Mouse (Mus musculus) intestine, embryonic 14.5 days (tissue): ENCODE measurements around the gene Arhgap30. TPM values are rescaled to one million over a fixed set of nuclear protein-coding genes. Genes with fewer than 3 reads are reported as not detected.
A peak's percentile ranks its signal among the peaks of the same experiment; 100 is the strongest.

Experiments used
- ATAC-seq: fragments of 200-750 bp; cut with Nextera tagmentation; replicated peaks from 2 replicates; pipeline ENCODE4 v1.8.0; 2017; ENCODE audit warnings: low read depth, moderate number of reproducible peaks, moderate TSS enrichment, moderate library complexity; ENCODE audit not compliant: low FRiP score, low TSS enrichment
- DNase-seq: peaks from one replicate; pipeline ENCODE4 v3.0.0-alpha.2; 2018; ENCODE audit warnings: low spot score
- H3K27ac ChIP-seq: fragments of 300-500 bp; sonication (generic); 2 replicates; pipeline ENCODE4 v1.5.1; 2014; ENCODE audit warnings: low read depth, mild to moderate bottlenecking, control low read depth
- H3K27me3 ChIP-seq: fragments of 300-500 bp; sonication (generic); replicated peaks from 2 replicates; pipeline ENCODE4 v1.6.1; 2014; ENCODE audit warnings: low read length, control low read depth; ENCODE audit not compliant: control insufficient read depth, insufficient read depth
- H3K36me3 ChIP-seq: fragments of 300-500 bp; sonication (generic); 2 replicates; pipeline ENCODE4 v1.6.1; 2014; ENCODE audit warnings: low read length, control low read depth; ENCODE audit not compliant: control insufficient read depth, insufficient read depth
- H3K4me1 ChIP-seq: fragments of 300-500 bp; sonication (generic); replicated peaks from 2 replicates; pipeline ENCODE4 v1.6.1; 2014; ENCODE audit warnings: low read length, control low read depth, mixed read lengths; ENCODE audit not compliant: control insufficient read depth, insufficient read depth
- H3K4me2 ChIP-seq: fragments of 300-500 bp; sonication (generic); 2 replicates; pipeline ENCODE4 v1.6.1; 2014; ENCODE audit warnings: low read length
- H3K4me3 ChIP-seq: fragments of 300-500 bp; sonication (generic); 2 replicates; pipeline ENCODE4 v1.5.1; 2014; ENCODE audit warnings: low read depth, low read length, control low read depth, mixed read lengths
- H3K9ac ChIP-seq: fragments of 300-500 bp; sonication (generic); 2 replicates; pipeline ENCODE4 v1.6.1; 2014; ENCODE audit warnings: mild to moderate bottlenecking, low read length
- H3K9me3 ChIP-seq: fragments of 300-500 bp; sonication (generic); 2 replicates; pipeline ENCODE4 v1.6.1; 2016; ENCODE audit warnings: low read length, control low read depth; ENCODE audit not compliant: control insufficient read depth
- WGBS: fragments of 180-500 bp; shearing (Covaris S2); extraction: QIAGEN DNeasy Blood & Tissue Kit; methylation state at CpG from one replicate; pipeline ENCODE4 v1.1.7; 2014; 5-methylcytosine and 5-hydroxymethylcytosine counted together
- polyA plus RNA-seq: library from polyadenylated mRNA; unstranded; fragments of >200 nt; fragmentation: Nextera tagmentation; extraction: Ambion mirVana; gene quantifications from 2 replicates; pipeline ENCODE4 v1.2.1, GENCODE M21; 2014

Arhgap30 gene
- polyA plus RNA-seq, 1 experiment from 2014 or later: 1.1 TPM

DNA sequence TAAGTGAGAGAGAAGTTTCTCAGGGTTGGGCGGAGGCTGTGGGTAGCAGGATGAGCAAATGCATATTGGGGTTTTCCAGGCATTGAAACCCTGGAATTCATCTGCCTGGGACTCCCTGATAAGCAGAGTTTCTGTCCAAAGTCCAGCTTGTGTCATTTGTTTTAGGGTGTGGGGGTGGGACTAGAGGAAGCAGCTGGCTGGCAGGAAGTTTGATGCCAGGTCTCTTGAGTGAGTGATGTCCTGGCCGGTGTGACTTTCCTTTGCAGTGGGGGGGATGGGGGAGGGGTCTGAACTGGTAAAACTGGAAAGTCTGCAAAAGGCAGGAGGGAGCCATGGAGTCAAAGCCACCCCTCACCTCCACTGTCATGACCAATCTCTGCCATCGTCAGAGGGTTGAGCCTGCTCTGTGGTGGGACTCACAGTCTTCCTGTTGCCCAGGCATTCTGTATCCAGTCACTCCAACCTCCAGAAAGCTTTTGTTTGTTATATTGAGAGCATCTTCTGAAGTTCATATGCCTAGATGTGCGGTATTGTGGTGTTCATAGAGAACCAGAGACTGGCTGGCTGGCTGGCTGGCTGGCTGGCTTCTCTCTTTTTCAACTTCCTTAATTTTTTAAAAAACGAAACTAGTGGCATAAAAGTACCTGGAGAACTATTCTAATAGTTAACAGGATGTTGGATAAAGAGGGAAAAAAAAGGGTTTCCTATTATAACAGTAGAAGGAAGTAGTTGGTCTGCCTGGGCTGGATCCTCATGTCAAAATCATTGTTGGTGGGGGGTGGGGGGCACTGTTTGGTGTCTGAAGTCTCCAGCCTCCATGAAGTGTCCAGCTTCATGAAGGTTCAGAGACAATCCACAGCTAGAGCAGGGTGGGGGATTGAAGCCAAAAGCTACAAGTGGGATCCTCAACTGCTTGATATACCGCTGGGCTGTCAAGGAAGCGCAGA, 53.0 kb downstream of the Arhgap30 start:
- H3K27me3 ChIP-seq: no peaks in the 10 kb centered on the region; the same call in 1 of the 2 replicates
- peak; percentile 62 for ATAC-seq
- peak overlapping the region; percentile 83 for H3K27ac ChIP-seq
- H3K4me2 ChIP-seq: peak overlapping the region; percentile 60
- 42% methylated on average over 7 of the region's 7 CpGs for WGBS
- H3K4me3 ChIP-seq: no peak overlapping the region
- H3K36me3 ChIP-seq: no peaks in the 10 kb centered on the region
- H3K4me1 ChIP-seq: peaks cover 23% of the 10 kb centered on the region
- peaks cover 8% of the 10 kb centered on the region; the same call in 1 of the 2 replicates for H3K9me3 ChIP-seq
- no peak overlapping the region for H3K9ac ChIP-seq
- peak; percentile 80 for DNase-seq

DNA sequence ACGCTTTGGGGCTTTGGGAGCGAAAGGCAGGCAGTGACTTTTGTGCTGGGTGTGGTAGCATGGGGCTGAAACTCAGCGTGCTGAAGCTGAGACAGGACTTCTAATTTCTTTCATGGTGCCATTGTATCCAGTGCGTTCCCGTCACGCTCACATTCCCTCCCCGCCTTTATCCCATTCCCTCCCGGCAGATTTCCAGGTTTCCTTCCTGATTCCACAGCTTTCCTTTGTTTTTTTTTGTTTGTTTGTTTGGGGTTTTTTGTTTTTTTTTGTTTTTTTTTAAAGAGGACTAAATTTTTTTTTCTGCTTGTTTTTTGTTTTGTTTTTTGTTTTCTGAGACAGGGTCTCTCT, 53.6 kb downstream of the Arhgap30 start:
- no peak for ATAC-seq
- DNase-seq: no peak
- no peaks in the 10 kb centered on the region; the same call in 1 of the 2 replicates for H3K27me3 ChIP-seq
- peak overlapping the region; percentile 27 for H3K4me2 ChIP-seq
- 67% methylated on average over 8 of the region's 8 CpGs for WGBS
- H3K27ac ChIP-seq: peak overlapping the region; percentile 83
- no peak overlapping the region for H3K4me3 ChIP-seq
- H3K36me3 ChIP-seq: no peaks in the 10 kb centered on the region
- peaks cover 8% of the 10 kb centered on the region; the same call in 1 of the 2 replicates for H3K9me3 ChIP-seq
- no peak overlapping the region for H3K9ac ChIP-seq
- peaks cover 28% of the 10 kb centered on the region for H3K4me1 ChIP-seq

DNA sequence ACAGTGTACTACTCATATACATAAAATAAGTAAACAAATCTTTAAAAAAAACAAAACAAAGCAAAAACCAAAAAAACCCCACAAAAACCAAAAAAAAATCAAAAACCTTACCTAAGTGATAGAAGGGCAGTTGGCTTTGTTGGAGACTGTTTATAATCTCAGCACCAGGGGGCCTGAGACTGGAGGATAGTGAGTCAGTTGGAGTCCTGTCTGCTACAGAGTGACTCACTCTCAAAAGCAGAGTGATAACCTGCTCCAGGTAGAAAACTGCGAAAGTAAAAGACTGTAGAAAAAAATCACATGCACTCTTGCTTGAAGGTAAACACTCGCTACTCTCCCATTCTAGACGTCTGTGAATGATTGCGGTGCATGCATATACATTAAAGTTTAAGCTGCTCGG, 56.3 kb downstream of the Arhgap30 start:
- Histone ChIP-seq H3K36me3 (no peaks in the 10 kb centered on the region), H3K4me2 (no peak overlapping the region), H3K27ac (no peak overlapping the region), H3K4me3 (no peak overlapping the region), H3K27me3 (no peaks in the 10 kb centered on the region), H3K9me3 (peaks cover 8% of the 10 kb centered on the region; the same call in 1 of the 2 replicates), H3K9ac (no peak overlapping the region), H3K4me1 (peaks cover 23% of the 10 kb centered on the region)
- ATAC-seq (no peak), DNase-seq (no peak)
- 73% methylated on average over 5 of the region's 5 CpGs for WGBS

DNA sequence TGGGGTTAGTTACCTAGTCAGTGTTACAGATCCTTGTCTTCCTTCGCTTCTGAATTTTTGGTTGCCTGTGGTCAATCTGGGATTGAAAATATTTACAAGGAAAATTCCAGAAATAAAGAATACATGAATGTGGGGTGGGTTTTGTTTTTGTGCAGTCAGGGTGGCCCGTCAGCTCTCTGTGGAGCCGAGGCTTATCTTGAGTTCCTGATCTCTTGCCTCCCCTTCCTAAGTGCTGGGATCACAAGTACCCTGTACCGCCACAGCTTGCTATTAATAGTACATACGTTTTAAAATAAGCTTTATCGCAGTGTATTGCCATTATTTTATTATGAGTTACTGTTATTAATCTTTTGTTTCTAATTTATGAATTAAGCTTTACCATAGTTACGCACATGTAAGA, 58.1 kb downstream of the Arhgap30 start:
- ATAC-seq: no peak
- 49% methylated on average over 7 of the region's 7 CpGs for WGBS
- no peaks in the 10 kb centered on the region for H3K36me3 ChIP-seq

DNA sequence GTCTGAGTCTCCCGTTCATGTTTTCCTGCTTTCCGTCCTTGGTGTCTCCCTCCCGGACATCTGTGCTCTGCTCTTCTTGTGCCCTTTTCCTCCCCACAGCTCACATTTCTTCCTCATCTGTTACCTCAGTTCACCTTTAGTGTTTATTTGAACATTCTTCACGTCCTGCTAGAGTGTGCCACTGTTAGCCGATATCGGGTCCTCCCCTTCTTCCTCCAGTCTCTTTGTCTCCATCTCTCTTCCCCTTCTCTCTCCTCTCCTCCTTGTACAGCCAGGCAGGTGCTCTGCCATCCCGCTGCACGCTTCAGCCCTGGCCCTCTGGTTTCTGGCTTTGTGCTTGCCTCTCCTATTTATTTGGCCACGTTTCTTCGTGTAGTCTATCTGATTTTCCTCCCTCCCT, 58.9 kb downstream of the Arhgap30 start:
- Histone ChIP-seq H3K27me3 (no peaks in the 10 kb centered on the region), H3K4me1 (peaks cover 13% of the 10 kb centered on the region), H3K9me3 (peaks cover 8% of the 10 kb centered on the region; the same call in 1 of the 2 replicates), H3K27ac (no peak overlapping the region), H3K4me3 (no peak overlapping the region), H3K4me2 (peak overlapping the region; percentile 36), H3K36me3 (no peaks in the 10 kb centered on the region), H3K9ac (no peak overlapping the region)
- 31% methylated on average over 10 of the region's 10 CpGs for WGBS
- DNase-seq (no peak), ATAC-seq (no peak)

More for the DNA sequence above, 58.1 kb downstream of the Arhgap30 start:
- Histone ChIP-seq H3K9me3 (peaks cover 8% of the 10 kb centered on the region; the same call in 1 of the 2 replicates), H3K27me3 (no peaks in the 10 kb centered on the region), H3K4me1 (peaks cover 13% of the 10 kb centered on the region), H3K27ac (no peak overlapping the region), H3K9ac (no peak overlapping the region), H3K4me3 (no peak overlapping the region), H3K4me2 (no peak overlapping the region)
- no peak for DNase-seq

DNA sequence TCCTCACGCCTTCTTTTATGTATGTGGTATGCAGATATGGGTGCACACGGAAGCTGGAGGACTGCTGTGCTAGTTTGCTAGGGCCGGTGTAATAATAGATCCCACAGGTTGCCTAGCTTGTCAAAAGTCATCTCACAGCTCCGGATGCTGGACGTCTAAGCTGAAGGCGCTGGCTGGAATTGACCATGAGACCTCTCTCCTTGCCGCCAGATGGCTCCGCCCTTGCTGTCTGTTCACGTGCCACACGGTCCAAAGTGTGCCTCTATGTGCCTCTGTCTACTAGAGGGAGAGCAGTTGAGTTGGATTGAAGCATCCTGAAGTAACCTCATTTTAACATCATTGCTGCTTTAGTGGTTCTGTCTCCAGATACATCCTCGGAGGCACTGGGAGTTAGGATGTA, 61.3 kb downstream of the Arhgap30 start:
- H3K36me3 ChIP-seq: no peaks in the 10 kb centered on the region
- H3K9me3 ChIP-seq: 0 out of 2 replicates have a peak, but pooled peaks cover 2% of the 10 kb centered on the region
- no peak for ATAC-seq
- H3K27me3 ChIP-seq: no peaks in the 10 kb centered on the region
- H3K4me3 ChIP-seq: no peak overlapping the region
- no peak for DNase-seq
- H3K4me2 ChIP-seq: no peak overlapping the region
- H3K9ac ChIP-seq: no peak overlapping the region
- no peak overlapping the region for H3K27ac ChIP-seq
- peaks cover 13% of the 10 kb centered on the region for H3K4me1 ChIP-seq
- WGBS: 82% methylated on average over 11 of the region's 11 CpGs

DNA sequence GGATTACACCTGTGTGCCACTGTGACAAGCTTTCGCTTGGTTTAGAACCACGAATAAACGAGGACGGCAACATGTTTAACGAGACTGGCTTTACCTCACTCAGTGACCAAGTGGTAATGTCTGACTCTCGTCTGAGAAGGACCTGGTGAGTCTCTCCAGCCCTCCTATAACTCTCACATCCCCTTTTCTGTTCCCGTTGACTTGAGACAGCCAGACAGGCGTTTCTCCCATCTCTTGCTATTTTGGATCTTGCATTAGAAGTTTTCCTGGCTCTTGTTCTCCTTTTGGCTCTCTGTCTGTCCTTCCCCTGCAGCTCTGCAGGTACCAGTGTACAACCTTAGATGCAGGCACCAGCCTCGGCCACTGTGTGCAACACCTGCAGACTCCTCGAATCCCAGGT, 62.2 kb downstream of the Arhgap30 start:
- no peaks in the 10 kb centered on the region for H3K27me3 ChIP-seq
- H3K4me1 ChIP-seq: peaks cover 13% of the 10 kb centered on the region
- ATAC-seq (no peak), DNase-seq (no peak)
- 0 out of 2 replicates have a peak, but pooled peaks cover 2% of the 10 kb centered on the region for H3K9me3 ChIP-seq
- no peak overlapping the region for H3K27ac ChIP-seq
- H3K9ac ChIP-seq: no peak overlapping the region
- no peak overlapping the region for H3K4me2 ChIP-seq
- no peak overlapping the region for H3K4me3 ChIP-seq
- WGBS: 71% methylated on average over 10 of the region's 10 CpGs
- H3K36me3 ChIP-seq: no peaks in the 10 kb centered on the region

DNA sequence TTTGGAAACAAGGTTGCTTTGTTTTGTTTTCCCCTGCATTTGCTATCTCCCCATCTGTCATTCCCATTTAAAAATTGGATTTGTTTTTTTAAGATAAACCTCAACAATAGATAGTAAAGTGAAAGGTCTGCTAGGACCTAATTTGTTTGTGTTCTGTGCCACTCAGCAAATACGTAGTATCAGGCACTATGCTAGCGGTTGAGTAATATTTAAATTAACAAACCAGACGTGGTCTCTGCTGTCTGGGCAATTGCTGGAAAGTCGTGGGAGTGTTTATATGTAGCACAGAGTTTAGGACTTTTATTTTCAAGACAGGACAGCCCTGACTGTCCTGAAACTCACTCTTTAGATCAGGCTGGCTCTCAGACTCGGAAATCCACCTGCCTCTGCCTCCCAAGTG, 63.8 kb downstream of the Arhgap30 start:
- ATAC-seq: no peak
- WGBS: 68% methylated on average over 5 of the region's 5 CpGs
- Histone ChIP-seq H3K4me1 (peaks cover 4% of the 10 kb centered on the region), H3K4me2 (no peak overlapping the region), H3K9me3 (no peaks in the 10 kb centered on the region), H3K27me3 (no peaks in the 10 kb centered on the region), H3K27ac (no peak overlapping the region), H3K36me3 (no peaks in the 10 kb centered on the region), H3K4me3 (no peak overlapping the region), H3K9ac (no peak overlapping the region)
- no peak for DNase-seq
